Mouse (Mus musculus): ENCODE results near the gene Arl8a. TPM values are rescaled to one million over a fixed set of nuclear protein-coding genes. Genes with fewer than 3 reads are reported as not detected.

Gene Arl8a
- polyA plus RNA-seq, 2 experiments: 54.5 to 88.1 TPM

GRCm38 (mm10) chr1:135173311-135173710, 26.7 kb downstream of the Arl8a start:
- ATAC-seq (ENCODE audit: low FRiP score, low read depth): no peak
- Histone ChIP-seq H3K4me2 (replicated peaks; ENCODE audit: low read depth, low read length, severe bottlenecking) (no peak overlapping the region), H3K9me3 (ENCODE audit: control insufficient read depth, low read length) (no peaks in the 10 kb centered on the region), H3K27me3 (ENCODE audit: control insufficient read depth, insufficient read depth, low read length) (no peaks in the 10 kb centered on the region), H3K4me3 (replicated peaks; ENCODE audit: low read length) (no peak overlapping the region), H3K4me1 (ENCODE audit: control insufficient read depth, insufficient read depth, low read length) (no peaks in the 10 kb centered on the region), H3K9ac (ENCODE audit: low read depth, low read length, severe bottlenecking) (no peak overlapping the region), H3K27ac (replicated peaks; ENCODE audit: low read depth, low read length) (no peak overlapping the region), H3K36me3 (ENCODE audit: control insufficient read depth, insufficient read depth, low read length) (no peaks in the 10 kb centered on the region)
- no peak for DNase-seq (ENCODE audit: low spot score)
- 91% methylated on average over 6 of the region's 6 CpGs for WGBS
- TF ChIP-seq POLR2A (IDR thresholded peaks at IDR 0.05; ENCODE audit: borderline replicate concordance, extremely low read depth, insufficient read depth, insufficient read length): no peak

GRCm38 (mm10) chr1:135175176-135175575, 28.6 kb downstream of the Arl8a start:
- H3K9ac ChIP-seq (ENCODE audit: low read depth, low read length, severe bottlenecking): no peak overlapping the region
- H3K4me2 ChIP-seq (replicated peaks; ENCODE audit: low read depth, low read length, severe bottlenecking): no peak overlapping the region
- no peak overlapping the region for H3K4me3 ChIP-seq (replicated peaks; ENCODE audit: low read length)
- no peak for DNase-seq (ENCODE audit: low spot score)
- no peak for TF ChIP-seq POLR2A (IDR thresholded peaks at IDR 0.05; ENCODE audit: borderline replicate concordance, extremely low read depth, insufficient read depth, insufficient read length)
- ATAC-seq (ENCODE audit: low FRiP score, low read depth): no peak
- no peaks in the 10 kb centered on the region for H3K9me3 ChIP-seq (ENCODE audit: control insufficient read depth, low read length)
- H3K4me1 ChIP-seq (ENCODE audit: control insufficient read depth, insufficient read depth, low read length): no peaks in the 10 kb centered on the region
- no peaks in the 10 kb centered on the region for H3K36me3 ChIP-seq (ENCODE audit: control insufficient read depth, insufficient read depth, low read length)
- 79% methylated on average over 3 of the region's 3 CpGs for WGBS
- H3K27me3 ChIP-seq (ENCODE audit: control insufficient read depth, insufficient read depth, low read length): no peaks in the 10 kb centered on the region
- H3K27ac ChIP-seq (replicated peaks; ENCODE audit: low read depth, low read length): no peak overlapping the region

- Histone ChIP-seq H3K27me3 (ENCODE audit: control insufficient read depth, insufficient read depth, low read length) (no peaks in the 10 kb centered on the region), H3K4me2 (replicated peaks; ENCODE audit: low read depth, low read length, severe bottlenecking) (no peak overlapping the region)
- TF ChIP-seq POLR2A (IDR thresholded peaks at IDR 0.05; ENCODE audit: borderline replicate concordance, extremely low read depth, insufficient read depth, insufficient read length): no peak
These were observed 31.1 kb downstream of the Arl8a start for GRCm38 (mm10) chr1:135177724-135178123.

GRCm38 (mm10) chr1:135178863-135179262, 32.2 kb downstream of the Arl8a start:
- no peaks in the 10 kb centered on the region for H3K27me3 ChIP-seq (ENCODE audit: control insufficient read depth, insufficient read depth, low read length)
- TF ChIP-seq POLR2A (IDR thresholded peaks at IDR 0.05; ENCODE audit: borderline replicate concordance, extremely low read depth, insufficient read depth, insufficient read length): no peak
- no peaks in the 10 kb centered on the region for H3K9me3 ChIP-seq (ENCODE audit: control insufficient read depth, low read length)
- H3K4me3 ChIP-seq (replicated peaks; ENCODE audit: low read length): no peak overlapping the region
- 86% methylated on average over 7 of the region's 7 CpGs for WGBS
- DNase-seq (ENCODE audit: low spot score) (no peak), ATAC-seq (ENCODE audit: low FRiP score, low read depth) (no peak)
- H3K36me3 ChIP-seq (ENCODE audit: control insufficient read depth, insufficient read depth, low read length): no peaks in the 10 kb centered on the region
- no peaks in the 10 kb centered on the region for H3K4me1 ChIP-seq (ENCODE audit: control insufficient read depth, insufficient read depth, low read length)
- H3K4me2 ChIP-seq (replicated peaks; ENCODE audit: low read depth, low read length, severe bottlenecking): no peak overlapping the region
- H3K9ac ChIP-seq (ENCODE audit: low read depth, low read length, severe bottlenecking): no peak overlapping the region
- H3K27ac ChIP-seq (replicated peaks; ENCODE audit: low read depth, low read length): no peak overlapping the region

More at GRCm38 (mm10) chr1:135177724-135178123, 31.1 kb downstream of the Arl8a start:
- no peaks in the 10 kb centered on the region for H3K36me3 ChIP-seq (ENCODE audit: control insufficient read depth, insufficient read depth, low read length)
- H3K9ac ChIP-seq (ENCODE audit: low read depth, low read length, severe bottlenecking): no peak overlapping the region
- no peak overlapping the region for H3K4me3 ChIP-seq (replicated peaks; ENCODE audit: low read length)
- H3K9me3 ChIP-seq (ENCODE audit: control insufficient read depth, low read length): no peaks in the 10 kb centered on the region
- 99% methylated on average over 3 of the region's 3 CpGs for WGBS
- H3K27ac ChIP-seq (replicated peaks; ENCODE audit: low read depth, low read length): no peak overlapping the region
- no peak for ATAC-seq (ENCODE audit: low FRiP score, low read depth)
- no peak for DNase-seq (ENCODE audit: low spot score)
- H3K4me1 ChIP-seq (ENCODE audit: control insufficient read depth, insufficient read depth, low read length): no peaks in the 10 kb centered on the region

- Histone ChIP-seq H3K9me3 (ENCODE audit: control insufficient read depth, low read length) (no peaks in the 10 kb centered on the region), H3K4me2 (replicated peaks; ENCODE audit: low read depth, low read length, severe bottlenecking) (no peak overlapping the region), H3K27me3 (ENCODE audit: control insufficient read depth, insufficient read depth, low read length) (no peaks in the 10 kb centered on the region), H3K27ac (replicated peaks; ENCODE audit: low read depth, low read length) (no peak overlapping the region), H3K9ac (ENCODE audit: low read depth, low read length, severe bottlenecking) (no peak overlapping the region), H3K4me1 (ENCODE audit: control insufficient read depth, insufficient read depth, low read length) (no peaks in the 10 kb centered on the region), H3K36me3 (ENCODE audit: control insufficient read depth, insufficient read depth, low read length) (no peaks in the 10 kb centered on the region), H3K4me3 (replicated peaks; ENCODE audit: low read length) (no peak overlapping the region)
- 79% methylated on average over 10 of the region's 10 CpGs for WGBS
- TF ChIP-seq POLR2A (IDR thresholded peaks at IDR 0.05; ENCODE audit: borderline replicate concordance, extremely low read depth, insufficient read depth, insufficient read length): no peak
- no peak for DNase-seq (ENCODE audit: low spot score)
- no peak for ATAC-seq (ENCODE audit: low FRiP score, low read depth)
These were observed 34.2 kb downstream of the Arl8a start for GRCm38 (mm10) chr1:135180830-135181229.

- Histone ChIP-seq H3K9ac (ENCODE audit: low read depth, low read length, severe bottlenecking) (no peak overlapping the region), H3K4me2 (replicated peaks; ENCODE audit: low read depth, low read length, severe bottlenecking) (no peak overlapping the region), H3K4me3 (replicated peaks; ENCODE audit: low read length) (no peak overlapping the region), H3K9me3 (ENCODE audit: control insufficient read depth, low read length) (no peaks in the 10 kb centered on the region), H3K27ac (replicated peaks; ENCODE audit: low read depth, low read length) (no peak overlapping the region), H3K36me3 (ENCODE audit: control insufficient read depth, insufficient read depth, low read length) (no peaks in the 10 kb centered on the region), H3K27me3 (ENCODE audit: control insufficient read depth, insufficient read depth, low read length) (no peaks in the 10 kb centered on the region), H3K4me1 (ENCODE audit: control insufficient read depth, insufficient read depth, low read length) (no peaks in the 10 kb centered on the region)
- DNase-seq (ENCODE audit: low spot score) (no peak), ATAC-seq (ENCODE audit: low FRiP score, low read depth) (no peak)
- no peak for TF ChIP-seq POLR2A (IDR thresholded peaks at IDR 0.05; ENCODE audit: borderline replicate concordance, extremely low read depth, insufficient read depth, insufficient read length)
- WGBS: 56% methylated on average over 4 of the region's 4 CpGs
These were observed 34.7 kb downstream of the Arl8a start for GRCm38 (mm10) chr1:135181275-135181674.

Data from limb, embryonic 14.5 days (tissue).